Mouse (Mus musculus) midbrain, embryonic 10.5 days (tissue): Measurements from ENCODE around the gene Gm16181. TPM values are rescaled to one million over a fixed set of nuclear protein-coding genes. Genes with fewer than 3 reads are reported as not detected.
A peak's percentile ranks its signal among the peaks of the same experiment; 100 is the strongest.

Experiments
- DNase-seq: peaks from one replicate; pipeline ENCODE4 v3.0.0-alpha.2; 2017; ENCODE audit warnings: low spot score
- H3K27ac ChIP-seq: fragments of 300-500 bp; sonication (generic); replicated peaks from 2 replicates; pipeline ENCODE4 v1.5.1; 2016; ENCODE audit warnings: mild to moderate bottlenecking
- H3K27me3 ChIP-seq: fragments of 300-500 bp; sonication (generic); 2 replicates; pipeline ENCODE4 v1.6.1; 2016; ENCODE audit warnings: low read depth, mild to moderate bottlenecking; ENCODE audit not compliant: poor library complexity, severe bottlenecking
- H3K36me3 ChIP-seq: fragments of 300-500 bp; sonication (generic); 2 replicates; pipeline ENCODE4 v1.6.1; 2016; ENCODE audit warnings: mild to moderate bottlenecking, moderate library complexity
- H3K4me1 ChIP-seq: fragments of 300-500 bp; sonication (generic); 2 replicates; pipeline ENCODE4 v1.6.1; 2016
- H3K4me3 ChIP-seq: fragments of 300-500 bp; sonication (generic); 2 replicates; pipeline ENCODE4 v1.5.1; 2016; ENCODE audit warnings: mild to moderate bottlenecking, moderate library complexity
- H3K9me3 ChIP-seq: fragments of 300-500 bp; sonication (generic); replicated peaks from 2 replicates; pipeline ENCODE4 v1.6.1; 2016; ENCODE audit warnings: mild to moderate bottlenecking
- whole genome bisulfite sequencing: fragments of 180-500 bp; shearing (Covaris S2); methylation state at CpG from one replicate; pipeline ENCODE4 v1.1.7; 2016; 5-methylcytosine and 5-hydroxymethylcytosine counted together
- polyA plus RNA-seq: library from polyadenylated mRNA; unstranded; fragments of >200 nt; fragmentation: Nextera tagmentation; extraction: Ambion mirVana; gene quantifications from 2 replicates; pipeline ENCODE4 v1.2.1, GENCODE M21; 2016

Gene Gm16181
- polyA plus RNA-seq, 1 experiment from 2014 or later: 0.25 TPM

GRCm38 (mm10) chr17:35237504-35237903, 16.9 kb downstream of the Gm16181 start:
- no peak overlapping the region for H3K27ac ChIP-seq
- 91% methylated on average over 12 of the region's 12 CpGs for WGBS
- H3K9me3 ChIP-seq: no peaks in the 10 kb centered on the region

DNA sequence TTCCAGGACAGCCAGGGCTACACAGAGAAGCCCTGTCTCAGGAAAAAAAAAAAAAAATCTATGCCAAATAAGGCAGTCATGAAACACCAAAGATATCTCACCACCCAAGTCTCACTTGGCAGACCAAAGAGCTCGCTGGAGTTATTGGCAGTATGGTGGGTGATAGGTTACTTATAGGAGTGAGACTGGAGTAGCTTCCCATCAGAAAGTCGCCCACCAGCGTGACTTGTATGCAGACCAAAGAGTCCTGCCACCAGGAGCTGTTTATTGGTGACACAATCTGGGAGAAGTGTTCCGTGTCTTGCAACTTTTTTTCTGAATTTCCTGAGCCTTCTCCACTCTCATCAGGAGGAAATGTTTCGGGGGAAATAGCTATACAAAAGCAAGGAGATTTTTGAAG, 19.1 kb downstream of the Gm16181 start:
- 89% methylated on average over 5 of the region's 5 CpGs for WGBS
- Histone ChIP-seq H3K27ac (no peak overlapping the region), H3K36me3 (peaks cover 18% of the 10 kb centered on the region), H3K4me3 (0 out of 2 replicates have a peak overlapping the region, but pooled peaks have one; percentile 81), H3K27me3 (no peaks in the 10 kb centered on the region), H3K9me3 (no peaks in the 10 kb centered on the region), H3K4me1 (peaks cover 41% of the 10 kb centered on the region)
- DNase-seq: no peak

More at GRCm38 (mm10) chr17:35237504-35237903, 16.9 kb downstream of the Gm16181 start:
- DNase-seq: no peak
- H3K4me1 ChIP-seq: peaks cover 37% of the 10 kb centered on the region
- H3K27me3 ChIP-seq: no peaks in the 10 kb centered on the region
- H3K36me3 ChIP-seq: peaks cover 15% of the 10 kb centered on the region
- H3K4me3 ChIP-seq: 0 out of 2 replicates have a peak overlapping the region, but pooled peaks have one; percentile 9

DNA sequence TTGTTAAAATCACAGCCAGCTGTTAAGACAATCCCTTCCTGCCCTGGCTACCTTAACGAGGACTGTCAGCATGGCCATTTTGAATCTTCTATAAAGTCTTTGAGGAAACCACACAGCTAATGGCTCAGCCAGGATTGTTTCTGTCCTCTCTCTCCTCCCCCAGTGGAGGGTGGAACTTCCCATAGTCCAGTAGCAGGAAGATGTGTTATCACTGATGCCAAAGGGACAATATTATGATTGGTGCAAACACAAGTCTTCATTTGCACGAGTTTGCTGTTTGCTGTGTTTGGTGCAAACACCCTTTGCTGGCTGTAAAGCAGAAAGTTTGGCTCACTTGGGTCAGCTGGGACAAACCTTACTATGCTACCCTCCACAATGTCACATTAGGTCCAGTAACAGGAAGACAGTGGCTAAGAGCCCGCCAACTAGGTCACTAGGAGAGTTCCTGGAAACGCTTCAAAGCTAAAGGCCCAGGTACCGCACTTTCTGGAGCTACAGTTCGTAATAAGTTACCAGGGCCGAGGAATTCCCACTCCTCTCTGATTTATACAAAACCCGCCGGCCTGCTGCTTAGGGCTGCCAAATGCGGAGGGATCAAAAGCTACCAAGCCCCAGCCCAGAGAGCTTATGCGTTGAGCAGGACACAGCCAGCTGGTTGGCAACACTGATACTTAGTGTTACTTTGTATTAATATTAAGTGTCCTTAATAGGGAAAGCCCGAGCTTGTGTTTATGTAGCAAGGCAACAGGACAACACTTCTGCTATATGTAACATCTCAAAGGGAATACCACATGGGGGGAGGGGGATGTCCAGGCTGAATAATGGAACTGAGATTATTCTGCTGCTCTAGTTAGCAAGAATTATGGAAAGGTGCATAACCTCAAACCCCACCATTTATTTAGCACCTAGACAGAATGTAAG, 20.0 kb downstream of the Gm16181 start:
- Histone ChIP-seq H3K27ac (peak overlapping the region; percentile 98), H3K36me3 (peaks cover 28% of the 10 kb centered on the region), H3K27me3 (no peaks in the 10 kb centered on the region), H3K4me3 (peak overlapping the region; percentile 81), H3K9me3 (no peaks in the 10 kb centered on the region), H3K4me1 (peaks cover 47% of the 10 kb centered on the region)
- WGBS: 35% methylated on average over 12 of the region's 12 CpGs
- no peak for DNase-seq

- Histone ChIP-seq H3K36me3 (peaks cover 36% of the 10 kb centered on the region), H3K4me1 (peaks cover 53% of the 10 kb centered on the region), H3K4me3 (peak within 1 kb of the TSS; percentile 81), H3K27ac (peak within 1 kb of the TSS; percentile 98), H3K27me3 (no peaks in the 10 kb centered on the region), H3K9me3 (no peaks in the 10 kb centered on the region)
- under 1% methylated on average over 69 of the region's 69 CpGs for WGBS
- peak; percentile 95 for DNase-seq
Observed at GRCm38 (mm10) chr17:35241305-35242014, 20.8 kb downstream of the Gm16181 start, which contains the start of gene Ddx39b. Gene Ddx39b, plus strand, starts transcription at chr17:35241746.

GRCm38 (mm10) chr17:35242015-35242941, 21.6 kb downstream of the Gm16181 start:
- DNase-seq: peak; percentile 66
- peaks cover 44% of the 10 kb centered on the region for H3K36me3 ChIP-seq
- peak overlapping the region; percentile 98 for H3K27ac ChIP-seq
- WGBS: under 1% methylated on average over 55 of the region's 55 CpGs
- H3K27me3 ChIP-seq: no peaks in the 10 kb centered on the region
- no peaks in the 10 kb centered on the region for H3K9me3 ChIP-seq
- H3K4me3 ChIP-seq: peak overlapping the region; percentile 81
- peaks cover 47% of the 10 kb centered on the region for H3K4me1 ChIP-seq

DNA sequence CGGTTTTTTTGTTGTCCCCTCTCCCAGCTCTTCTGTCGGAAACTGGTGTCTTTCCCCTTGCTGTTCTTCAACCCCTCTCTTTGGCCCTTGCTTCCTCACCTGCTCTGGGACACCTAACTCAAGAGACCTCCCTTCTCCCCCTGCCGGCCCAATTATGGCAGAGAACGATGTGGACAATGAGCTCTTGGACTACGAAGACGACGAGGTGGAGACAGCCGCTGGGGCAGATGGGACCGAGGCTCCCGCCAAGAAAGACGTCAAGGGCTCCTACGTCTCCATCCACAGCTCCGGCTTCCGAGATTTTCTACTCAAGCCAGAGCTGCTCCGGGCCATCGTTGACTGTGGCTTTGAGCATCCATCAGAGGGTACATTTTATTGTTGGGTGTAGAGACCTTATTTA, 22.5 kb downstream of the Gm16181 start:
- Histone ChIP-seq H3K27ac (peak overlapping the region; percentile 98), H3K4me3 (peak overlapping the region; percentile 81), H3K36me3 (peaks cover 52% of the 10 kb centered on the region), H3K9me3 (no peaks in the 10 kb centered on the region), H3K4me1 (peaks cover 47% of the 10 kb centered on the region), H3K27me3 (no peaks in the 10 kb centered on the region)
- peak; percentile 59 for DNase-seq
- 20% methylated on average over 16 of the region's 16 CpGs for WGBS

- no peak for DNase-seq
- Histone ChIP-seq H3K27ac (no peak overlapping the region), H3K9me3 (no peaks in the 10 kb centered on the region), H3K36me3 (peaks cover 71% of the 10 kb centered on the region), H3K27me3 (no peaks in the 10 kb centered on the region), H3K4me1 (peaks cover 46% of the 10 kb centered on the region), H3K4me3 (peak overlapping the region; percentile 81)
- 92% methylated on average over 2 of the region's 2 CpGs for WGBS
Observed at GRCm38 (mm10) chr17:35244999-35245398, 24.4 kb downstream of the Gm16181 start.

DNA sequence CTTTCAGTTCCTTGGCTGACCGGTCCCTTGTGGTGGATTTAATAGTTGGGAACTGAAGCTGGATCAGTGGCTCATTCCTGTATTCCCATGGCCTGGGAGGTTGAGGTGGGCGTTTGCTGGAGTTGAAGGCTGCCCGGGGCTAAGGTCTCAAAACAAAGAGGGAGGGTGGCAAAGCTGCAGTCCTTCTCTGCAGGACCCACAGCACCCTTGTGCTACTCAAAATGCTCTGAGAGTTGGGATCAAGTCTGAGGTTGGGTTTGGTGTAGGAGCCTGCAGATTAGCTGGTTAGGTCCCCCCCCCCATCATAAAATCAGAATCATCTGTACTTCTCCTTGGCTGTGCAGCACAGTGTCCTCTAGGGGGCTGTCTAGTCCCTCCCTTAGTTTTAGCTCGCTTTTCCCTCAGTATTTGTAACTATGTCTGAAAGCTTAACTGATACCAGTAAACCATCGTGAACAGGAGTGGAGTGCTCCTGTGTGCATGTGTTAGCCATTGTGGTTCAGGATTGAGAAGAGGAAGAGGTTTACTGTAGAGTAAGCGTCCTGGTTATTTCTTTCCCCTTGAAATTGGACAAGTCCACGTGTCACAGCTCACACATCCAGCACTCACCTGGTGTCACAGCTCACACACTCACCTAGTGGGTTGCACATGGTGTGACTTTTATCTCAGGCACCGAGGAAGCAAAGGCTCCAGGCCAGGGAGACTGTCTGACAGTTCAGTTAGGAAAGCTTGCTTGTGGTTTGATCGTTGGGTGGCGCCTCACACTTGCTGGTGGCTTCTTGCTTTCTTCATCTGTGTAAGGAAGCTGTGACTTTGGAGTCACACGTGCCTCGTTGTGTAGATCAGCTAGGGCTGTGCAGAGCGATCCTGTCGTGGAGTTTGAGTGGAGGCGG, 25.3 kb downstream of the Gm16181 start:
- H3K27ac ChIP-seq: no peak overlapping the region
- H3K27me3 ChIP-seq: no peaks in the 10 kb centered on the region
- H3K36me3 ChIP-seq: peaks cover 81% of the 10 kb centered on the region
- peaks cover 36% of the 10 kb centered on the region for H3K4me1 ChIP-seq
- no peak for DNase-seq
- no peaks in the 10 kb centered on the region for H3K9me3 ChIP-seq
- H3K4me3 ChIP-seq: peak overlapping the region; percentile 81; the same call in 1 of the 2 replicates
- WGBS: 90% methylated on average over 15 of the region's 15 CpGs

- H3K9me3 ChIP-seq: no peaks in the 10 kb centered on the region
- no peak for DNase-seq
- peaks cover 36% of the 10 kb centered on the region for H3K4me1 ChIP-seq
- no peak overlapping the region for H3K27ac ChIP-seq
- WGBS: 96% methylated on average over 7 of the region's 7 CpGs
- peaks cover 92% of the 10 kb centered on the region for H3K36me3 ChIP-seq
- H3K4me3 ChIP-seq: no peak overlapping the region
- H3K27me3 ChIP-seq: no peaks in the 10 kb centered on the region
Observed at GRCm38 (mm10) chr17:35247144-35247543, 26.5 kb downstream of the Gm16181 start.

GRCm38 (mm10) chr17:35248986-35249385, 28.4 kb downstream of the Gm16181 start:
- Histone ChIP-seq H3K9me3 (no peaks in the 10 kb centered on the region), H3K4me1 (peaks cover 26% of the 10 kb centered on the region), H3K27me3 (no peaks in the 10 kb centered on the region), H3K27ac (no peak overlapping the region), H3K4me3 (no peak overlapping the region), H3K36me3 (peaks cover 99% of the 10 kb centered on the region)
- 92% methylated on average over 14 of the region's 14 CpGs for WGBS
- no peak for DNase-seq

DNA sequence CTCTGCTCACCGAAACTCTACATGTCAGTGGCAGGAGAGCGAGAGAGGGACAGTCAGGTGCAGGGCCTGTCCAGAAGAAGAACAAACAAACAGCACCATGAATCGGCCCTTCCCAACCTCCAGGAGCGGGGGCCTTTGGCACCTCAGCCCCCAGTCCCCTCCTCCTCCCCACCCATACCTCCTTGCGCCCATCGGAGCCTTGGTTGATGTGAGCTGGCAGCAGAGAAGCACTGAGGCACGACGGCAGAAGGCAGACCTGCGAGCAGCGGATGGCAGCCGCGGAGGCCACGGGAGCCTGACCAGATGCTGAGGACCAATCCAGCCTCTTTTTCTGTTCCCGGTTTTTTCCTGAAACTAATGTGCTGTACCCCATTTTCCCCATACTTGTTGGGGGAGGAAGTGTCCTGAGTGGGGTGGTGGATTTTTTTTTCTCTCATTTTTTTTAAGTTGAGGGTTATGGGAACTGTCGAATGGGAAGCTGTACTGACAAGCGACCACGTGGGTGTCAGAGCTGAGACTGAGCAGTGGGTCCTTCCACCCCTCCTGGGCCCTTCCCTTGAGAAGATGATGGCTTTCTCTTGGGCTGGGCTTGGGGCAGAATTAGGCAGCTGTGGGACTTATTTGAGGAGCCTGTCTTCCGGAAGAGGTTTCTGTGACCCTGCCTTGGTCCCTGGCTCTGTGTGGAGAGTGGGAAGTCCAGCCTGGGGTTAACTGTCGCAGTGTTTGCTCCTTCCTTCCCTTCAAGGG, 29.0 kb downstream of the Gm16181 start:
- WGBS: 91% methylated on average over 19 of the region's 19 CpGs
- Histone ChIP-seq H3K9me3 (no peaks in the 10 kb centered on the region), H3K27ac (no peak overlapping the region)

More for the DNA sequence above, 29.0 kb downstream of the Gm16181 start:
- DNase-seq: no peak
- Histone ChIP-seq H3K36me3 (peaks cover 99% of the 10 kb centered on the region), H3K27me3 (no peaks in the 10 kb centered on the region), H3K4me1 (peaks cover 19% of the 10 kb centered on the region), H3K4me3 (no peak overlapping the region)
